Mouse (Mus musculus) right cerebral cortex, postnatal 25 days (tissue): Measurements from ENCODE around the gene Gm4301.
"Not testable (repeated sequence)": the region's sequence is repeated elsewhere in the genome, so short reads cannot be mapped to it uniquely, and the experiment has no call there.

ENCODE experiments used
- DNase-seq: peaks from one replicate; pipeline ENCODE4 v3.0.0; 2022

Gm4301 gene

DNA sequence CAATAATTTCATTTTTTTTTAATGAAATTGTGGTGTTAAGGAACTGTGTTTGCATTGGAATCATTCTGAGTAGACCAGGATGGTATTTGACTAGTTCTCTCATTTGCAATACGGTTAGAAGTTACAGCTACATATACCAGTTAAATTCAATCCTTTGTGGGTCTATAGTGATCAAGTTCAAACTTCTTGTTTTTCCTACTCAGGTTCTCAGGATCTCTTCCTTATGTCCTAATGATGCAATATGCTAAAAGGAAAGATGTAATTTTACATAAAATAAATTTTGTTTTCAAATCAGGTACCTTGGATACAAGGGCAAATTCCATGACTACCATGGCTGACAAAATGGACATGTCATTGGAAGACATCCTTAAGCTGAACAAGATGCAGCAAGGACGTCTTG is at the start of gene Gm4301:
Gm4301 (plus strand) TSS at position 301 of the 400 bp plus-strand sequence.
- DNase-seq, result not testable (repeated sequence)

DNA sequence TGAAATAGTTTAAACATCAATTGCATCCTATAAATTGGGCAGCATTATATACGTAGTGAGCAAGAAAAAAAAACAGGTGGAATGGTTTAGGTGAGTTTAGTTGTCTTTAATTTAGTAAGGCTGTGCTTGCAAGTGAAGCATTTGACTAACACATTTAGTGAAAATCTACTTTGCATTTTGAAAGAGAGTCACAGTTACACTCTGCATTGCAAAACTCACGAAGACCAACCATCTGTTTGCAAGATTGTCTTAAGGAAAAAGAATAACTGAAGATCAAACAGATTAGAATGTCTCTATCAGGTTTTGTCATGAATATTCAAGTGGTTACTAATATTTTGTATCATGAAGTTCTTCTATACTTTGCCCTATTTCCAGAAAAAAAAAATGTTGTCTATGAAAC is 39.4 kb upstream of the Gm4301 start:
- DNase-seq, result no peak

DNA sequence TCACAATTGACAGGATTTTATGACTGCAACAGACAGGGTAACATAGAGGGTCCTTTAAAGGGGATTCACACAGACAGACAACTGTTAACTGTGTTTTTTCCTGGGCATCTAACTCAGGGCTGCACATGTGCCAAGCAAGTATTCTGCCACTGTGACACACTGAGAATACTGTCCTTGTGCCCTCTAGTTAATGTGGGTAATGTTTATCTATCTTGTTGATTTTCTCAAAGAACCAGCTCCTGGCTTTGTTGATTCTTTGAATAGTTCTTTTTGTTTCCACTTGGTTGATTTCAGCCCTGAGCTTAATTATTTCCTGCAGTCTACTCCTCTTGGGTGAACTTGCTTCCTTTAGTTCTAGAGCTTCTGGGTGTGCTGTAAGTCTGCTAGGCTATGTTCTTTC is 35.4 kb upstream of the Gm4301 start:
- not testable (repeated sequence) for DNase-seq

DNA sequence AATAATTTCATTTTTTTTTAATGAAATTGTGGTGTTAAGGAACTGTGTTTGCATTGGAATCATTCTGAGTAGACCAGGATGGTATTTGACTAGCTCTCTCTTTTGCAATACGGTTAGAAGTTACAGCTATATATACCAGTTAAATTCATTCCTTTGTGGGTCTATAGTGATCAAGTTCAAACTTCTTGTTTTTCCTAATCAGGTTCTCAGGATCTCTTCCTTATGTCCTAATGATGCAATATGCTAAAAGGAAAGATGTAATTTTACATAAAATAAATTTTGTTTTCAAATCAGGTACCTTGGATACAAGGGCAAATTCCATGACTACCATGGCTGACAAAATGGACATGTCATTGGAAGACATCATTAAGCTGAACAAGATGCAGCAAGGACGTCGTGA is 5.1 kb downstream of the Gm4301 start, which contains the start of gene Gm4302:
Gm4302 (plus strand) TSS at position 301 of the 400 bp plus-strand sequence.
- DNase-seq, result not testable (repeated sequence)

DNA sequence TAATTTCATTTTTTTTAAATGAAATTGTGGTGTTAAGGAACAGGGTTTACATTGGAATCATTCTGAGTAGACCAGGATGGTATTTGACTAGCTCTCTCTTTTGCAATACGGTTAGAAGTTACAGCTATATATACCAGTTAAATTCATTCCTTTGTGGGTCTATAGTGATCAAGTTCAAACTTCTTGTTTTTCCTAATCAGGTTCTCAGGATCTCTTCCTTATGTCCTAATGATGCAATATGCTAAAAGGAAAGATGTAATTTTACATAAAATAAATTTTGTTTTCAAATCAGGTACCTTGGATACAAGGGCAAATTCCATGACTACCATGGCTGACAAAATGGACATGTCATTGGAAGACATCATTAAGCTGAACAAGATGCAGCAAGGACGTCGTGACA is 10.2 kb downstream of the Gm4301 start, which contains the start of gene Gm4303:
Gm4303 (plus strand) TSS at position 301 of the 400 bp plus-strand sequence.
- DNase-seq, result not testable (repeated sequence)

DNA sequence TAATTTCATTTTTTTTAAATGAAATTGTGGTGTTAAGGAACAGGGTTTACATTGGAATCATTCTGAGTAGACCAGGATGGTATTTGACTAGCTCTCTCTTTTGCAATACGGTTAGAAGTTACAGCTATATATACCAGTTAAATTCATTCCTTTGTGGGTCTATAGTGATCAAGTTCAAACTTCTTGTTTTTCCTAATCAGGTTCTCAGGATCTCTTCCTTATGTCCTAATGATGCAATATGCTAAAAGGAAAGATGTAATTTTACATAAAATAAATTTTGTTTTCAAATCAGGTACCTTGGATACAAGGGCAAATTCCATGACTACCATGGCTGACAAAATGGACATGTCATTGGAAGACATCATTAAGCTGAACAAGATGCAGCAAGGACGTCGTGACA is 15.3 kb downstream of the Gm4301 start, which contains the start of gene Gm4305:
Gm4305 (plus strand) TSS at position 301 of the 400 bp plus-strand sequence.
- DNase-seq, result not testable (repeated sequence)

DNA sequence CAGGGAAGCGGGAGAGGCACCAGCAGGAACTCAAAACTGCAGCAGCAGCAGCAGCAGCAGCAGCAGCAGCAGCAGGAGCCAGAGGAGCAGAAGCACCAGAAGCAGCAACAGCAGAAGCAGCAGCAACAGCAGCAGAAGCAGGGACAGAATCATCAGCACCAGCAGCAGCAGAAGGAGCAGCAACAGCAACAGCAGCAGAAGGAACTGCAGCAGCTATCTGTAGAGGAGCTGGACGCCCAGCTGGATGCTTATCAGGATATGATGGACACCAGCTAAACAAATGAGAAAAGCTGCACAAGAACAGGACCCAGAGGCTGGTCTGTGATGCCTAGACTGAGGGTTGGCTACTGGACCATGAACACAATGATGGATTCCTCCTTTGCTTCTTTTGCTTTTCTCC is 21.4 kb downstream of the Gm4301 start:
- DNase-seq, result peak; percentile 3

DNA sequence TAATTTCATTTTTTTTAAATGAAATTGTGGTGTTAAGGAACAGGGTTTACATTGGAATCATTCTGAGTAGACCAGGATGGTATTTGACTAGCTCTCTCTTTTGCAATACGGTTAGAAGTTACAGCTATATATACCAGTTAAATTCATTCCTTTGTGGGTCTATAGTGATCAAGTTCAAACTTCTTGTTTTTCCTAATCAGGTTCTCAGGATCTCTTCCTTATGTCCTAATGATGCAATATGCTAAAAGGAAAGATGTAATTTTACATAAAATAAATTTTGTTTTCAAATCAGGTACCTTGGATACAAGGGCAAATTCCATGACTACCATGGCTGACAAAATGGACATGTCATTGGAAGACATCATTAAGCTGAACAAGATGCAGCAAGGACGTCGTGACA is 25.6 kb downstream of the Gm4301 start, which contains the start of gene Gm4307:
Gm4307 (plus strand) TSS at position 301 of the 400 bp plus-strand sequence.
- DNase-seq, result not testable (repeated sequence)

DNA sequence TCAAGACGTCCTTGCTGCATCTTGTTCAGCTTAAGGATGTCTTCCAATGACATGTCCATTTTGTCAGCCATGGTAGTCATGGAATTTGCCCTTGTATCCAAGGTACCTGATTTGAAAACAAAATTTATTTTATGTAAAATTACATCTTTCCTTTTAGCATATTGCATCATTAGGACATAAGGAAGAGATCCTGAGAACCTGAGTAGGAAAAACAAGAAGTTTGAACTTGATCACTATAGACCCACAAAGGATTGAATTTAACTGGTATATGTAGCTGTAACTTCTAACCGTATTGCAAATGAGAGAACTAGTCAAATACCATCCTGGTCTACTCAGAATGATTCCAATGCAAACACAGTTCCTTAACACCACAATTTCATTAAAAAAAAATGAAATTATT is 47.0 kb downstream of the Gm4301 start, which contains the start of gene Gm4312:
Gm4312 (minus strand) TSS at position 101 of the 400 bp plus-strand sequence.
- DNase-seq, result not testable (repeated sequence)
